8 mouse cellular contexts compared by ENCODE assay signal in the genomic region with DNA sequence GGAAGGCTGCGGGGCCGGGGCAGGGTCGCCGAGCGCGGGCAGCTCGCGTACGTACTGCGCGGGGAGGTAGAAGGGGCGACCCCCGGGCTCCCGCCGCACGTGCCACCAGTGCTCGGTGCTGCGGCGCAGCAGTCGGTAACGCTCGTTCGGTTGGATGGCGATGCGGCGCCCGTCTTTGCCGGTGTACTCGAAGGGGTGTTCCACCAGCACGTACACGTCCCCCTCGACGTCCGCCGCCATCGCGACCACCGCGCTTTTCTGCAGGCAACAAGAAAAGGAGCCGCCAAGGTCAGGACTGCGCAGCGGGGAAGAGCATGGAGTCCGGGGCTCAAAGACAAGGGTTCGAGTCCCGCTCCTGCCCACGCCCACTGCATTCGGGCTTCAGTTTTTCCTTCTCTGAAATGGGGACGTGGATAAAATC. TPM values are rescaled to one million over a fixed set of nuclear protein-coding genes. Genes with fewer than 3 reads are reported as not detected.
A peak's percentile ranks its signal among the peaks of the same experiment; 100 is the strongest.
DNase-seq lines count a peak whose midpoint lies in the region; ATAC-seq and TF ChIP-seq lines count a peak whose summit lies in the region.

No protein-coding gene starts in this region.

- peak overlapping the region; percentile 79 for H3K4me2 ChIP-seq in heart, postnatal 0 days (ENCODE audit: low read depth, low read length)

- no peaks in the 10 kb centered on the region for H3K9me3 ChIP-seq in heart, postnatal 0 days (replicated peaks; ENCODE audit: control insufficient read depth, low read length)

- H3K4me3 ChIP-seq in brown adipose tissue, adult 24 weeks (ENCODE audit: insufficient read depth, low read depth, low read length) = peak overlapping the region; percentile 58
- H3K4me3 ChIP-seq in heart, postnatal 0 days (ENCODE audit: low read depth, low read length) = peak overlapping the region; percentile 60
- peak overlapping the region; percentile 56 for H3K4me3 ChIP-seq in macrophage (ENCODE audit: inconsistent target)

- 4% methylated on average over 47 of the region's 48 CpGs for WGBS in heart, postnatal 0 days
- 12% methylated on average over 34 of the region's 48 CpGs for WGBS in macrophage (ENCODE audit: missing documents)

- H3K27me3 ChIP-seq in heart, postnatal 0 days (ENCODE audit: control insufficient read depth, insufficient read depth, low read length) = peaks cover 60% of the 10 kb centered on the region

- no peak for ATAC-seq in heart, postnatal 0 days (ENCODE audit: insufficient read depth, low read depth)

- H3K4me1 ChIP-seq in brown adipose tissue, adult 24 weeks (ENCODE audit: control insufficient read depth, insufficient read depth, insufficient read length, low read length) = peaks cover 16% of the 10 kb centered on the region
- H3K4me1 ChIP-seq in heart, postnatal 0 days (ENCODE audit: control insufficient read depth, insufficient read depth) = peaks cover 9% of the 10 kb centered on the region; the same call in 1 of the 2 replicates

- H3K9ac ChIP-seq in heart, postnatal 0 days (replicated peaks; ENCODE audit: low read depth, low read length) = peak overlapping the region; percentile 34; the same call in 1 of the 2 replicates

- peak; percentile 51 for DNase-seq in kidney, postnatal 10 days
- DNase-seq in kidney, postnatal 36 days = no peak
- no peak for DNase-seq in heart, postnatal 0 days (ENCODE audit: low spot score)
- DNase-seq in ovary, postnatal 36 days (ENCODE audit: low spot score) = no peak
- DNase-seq in adrenal gland, postnatal 14 days = no peak
- no peak for DNase-seq in right cerebral cortex, postnatal 10 days (ENCODE audit: low spot score in 2 of 2)

- TF ChIP-seq EP300 in heart, postnatal 0 days (IDR thresholded peaks at IDR 0.05; ENCODE audit: low read depth) = no peak

- H3K27ac ChIP-seq in brown adipose tissue, adult 24 weeks (replicated peaks; ENCODE audit: low read depth, low read length) = no peak overlapping the region
- no peak overlapping the region for H3K27ac ChIP-seq in heart, postnatal 0 days (ENCODE audit: low read depth)
- no peak overlapping the region for H3K27ac ChIP-seq in macrophage

- no peak for TF ChIP-seq CTCF in heart, postnatal 0 days (IDR thresholded peaks at IDR 0.05; ENCODE audit: low read depth)

- peaks cover 29% of the 10 kb centered on the region; the same call in 1 of the 2 replicates for H3K79me2 ChIP-seq in macrophage (ENCODE audit: inconsistent target)

- no peaks in the 10 kb centered on the region for H3K36me3 ChIP-seq in heart, postnatal 0 days (replicated peaks; ENCODE audit: control insufficient read depth, insufficient read depth, low read length)
- peaks cover 4% of the 10 kb centered on the region; the same call in 1 of the 2 replicates for H3K36me3 ChIP-seq in macrophage (ENCODE audit: inconsistent target)

RNA-seq across cellular contexts. Expression of a gene that starts 2.8 kb away (rescaled TPM):
- polyA plus RNA-seq in brown adipose tissue, adult 24 weeks (2012; ENCODE audit: insufficient read depth, insufficient read length, missing spikeins) = 3.8 and 6.9 TPM in 2 replicates
- 9.7 and 15.1 TPM in 2 replicates for total RNA-seq in heart, postnatal 0 days (2014; rRNA removed; ENCODE audit: low replicate concordance)
- 5.4 and 6.5 TPM in 2 replicates for polyA plus RNA-seq in heart, postnatal 0 days (2015; fragmentation: Nextera tagmentation; extraction: Ambion mirVana)
- 100 to 1,000 TPM in 1 of 26 experiments, 10 to 100 TPM in 22, 1 to 10 TPM in 3; 6.1 to 113 (median 35.5) TPM for total RNA-seq in macrophage (2018; cell fraction: chromatin; rRNA removed)
- total RNA-seq in macrophage (2018; cell fraction: cytosol; rRNA removed) = 10 to 100 TPM in 13 of 26 experiments, 1 to 10 TPM in 13; 2.3 to 28.4 (median 11.2) TPM
- 10 to 100 TPM in 22 of 26 experiments, 1 to 10 TPM in 4; 5.9 to 75.3 (median 23.3) TPM for total RNA-seq in macrophage (2018; cell fraction: nucleus; rRNA removed)
- polyA plus RNA-seq in macrophage (2018) = 3.7 to 16.2 TPM (median 6.5 TPM) in 3 replicates
- total RNA-seq in adrenal gland, postnatal 14 days (2021) = 19.3 and 31.5 TPM in 2 replicates

RNA-seq across cellular contexts. Expression of a gene that starts 51.8 kb away (rescaled TPM):
- 13.4 and 14.6 TPM in 2 replicates for polyA plus RNA-seq in brown adipose tissue, adult 24 weeks (2012; ENCODE audit: insufficient read depth, insufficient read length, missing spikeins)
- 3.9 and 4.9 TPM in 2 replicates for total RNA-seq in heart, postnatal 0 days (2014; rRNA removed; ENCODE audit: low replicate concordance)
- polyA plus RNA-seq in heart, postnatal 0 days (2015; fragmentation: Nextera tagmentation; extraction: Ambion mirVana) = 3.4 and 3.5 TPM in 2 replicates
- total RNA-seq in macrophage (2018; cell fraction: chromatin; rRNA removed) = 100 to 1,000 TPM in 12 of 26 experiments, 10 to 100 TPM in 14; 24.8 to 273 (median 87.3) TPM
- 100 to 1,000 TPM in 8 of 26 experiments, 10 to 100 TPM in 18; 29.1 to 127 (median 87.0) TPM for total RNA-seq in macrophage (2018; cell fraction: cytosol; rRNA removed)
- total RNA-seq in macrophage (2018; cell fraction: nucleus; rRNA removed) = 100 to 1,000 TPM in 13 of 26 experiments, 10 to 100 TPM in 13; 32.5 to 241 (median 99.4) TPM
- 55.1 to 87.8 TPM (median 77.5 TPM) in 3 replicates for polyA plus RNA-seq in macrophage (2018)
- 17.4 and 19.6 TPM in 2 replicates for total RNA-seq in adrenal gland, postnatal 14 days (2021)
